Mouse (Mus musculus) mature B cell (primary cell): Measurements from ENCODE around the gene Shf.
"Not testable (repeated sequence)": the region's sequence is repeated elsewhere in the genome, so short reads cannot be mapped to it uniquely, and the experiment has no call there.

Source experiments
- in situ Hi-C: fragments of 300-500 bp; cut with MboI; formaldehyde crosslinking; loops from 2 replicates; pipeline ENCODE4 v1.14.3; 2019

Shf gene

DNA sequence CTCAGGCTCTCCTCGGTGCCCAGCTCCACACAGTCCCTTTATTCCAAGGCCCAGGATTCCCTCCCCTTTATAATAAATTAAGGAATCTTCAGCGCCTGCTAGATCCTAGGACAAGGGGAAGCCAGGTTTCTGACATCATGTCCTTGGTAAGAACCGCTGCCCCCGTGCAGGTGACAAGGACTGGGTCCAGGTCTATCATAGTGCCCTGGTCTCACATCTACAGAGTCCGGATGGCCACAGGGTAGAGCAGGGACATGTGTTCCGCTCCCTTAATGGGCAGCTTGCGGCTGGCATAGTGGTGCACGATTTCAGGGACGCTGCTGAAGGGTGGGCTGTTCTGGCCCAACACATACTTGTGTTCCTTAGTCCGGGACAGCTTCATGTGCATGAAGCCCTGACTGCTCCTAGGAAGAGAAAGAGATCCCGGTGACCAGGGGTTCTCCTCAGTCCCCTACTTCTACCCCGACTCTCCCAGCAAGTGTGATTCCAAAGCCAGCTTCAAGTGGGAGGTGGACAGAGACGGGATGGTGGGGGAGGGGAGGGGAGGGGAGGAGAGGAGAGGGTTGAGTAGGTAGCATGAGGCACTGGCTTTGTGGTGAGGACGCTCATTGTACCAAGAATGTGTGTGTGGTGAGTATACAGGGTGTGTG lies 19.7 kb downstream of the Shf start:
- in situ Hi-C loops = no loop called here

DNA sequence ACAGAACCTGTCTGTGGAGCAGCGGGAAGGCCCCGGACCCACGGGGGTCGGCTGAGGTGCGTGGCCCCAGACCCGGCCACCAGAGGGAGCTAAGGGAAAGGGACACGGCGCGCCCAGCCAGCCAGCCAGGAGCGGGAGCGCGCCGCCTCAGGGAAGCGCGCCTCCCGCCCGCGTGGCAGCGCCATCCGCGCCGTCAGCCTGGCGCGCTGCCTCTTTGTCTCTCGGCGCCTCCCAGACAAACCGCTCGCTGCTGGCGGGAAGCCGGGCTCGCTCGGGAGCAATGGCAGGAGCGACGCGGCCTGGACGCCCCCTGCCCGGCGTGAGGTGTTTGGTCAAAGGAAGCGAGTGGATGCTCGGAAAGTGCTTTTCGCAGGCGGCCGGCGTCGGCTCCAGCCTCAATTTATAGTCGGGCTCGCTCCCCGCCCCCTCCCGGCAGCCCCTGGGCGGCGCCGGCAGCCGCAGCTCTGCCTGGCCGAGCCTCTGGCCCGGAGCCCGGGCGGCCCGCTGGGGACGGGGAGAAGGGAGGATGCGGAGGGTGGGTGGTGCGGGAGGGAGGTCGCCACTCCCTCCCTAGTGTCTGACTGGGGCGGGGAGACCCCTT lies 20.3 kb downstream of the Shf start:
- in situ Hi-C loops = no loop called here

DNA sequence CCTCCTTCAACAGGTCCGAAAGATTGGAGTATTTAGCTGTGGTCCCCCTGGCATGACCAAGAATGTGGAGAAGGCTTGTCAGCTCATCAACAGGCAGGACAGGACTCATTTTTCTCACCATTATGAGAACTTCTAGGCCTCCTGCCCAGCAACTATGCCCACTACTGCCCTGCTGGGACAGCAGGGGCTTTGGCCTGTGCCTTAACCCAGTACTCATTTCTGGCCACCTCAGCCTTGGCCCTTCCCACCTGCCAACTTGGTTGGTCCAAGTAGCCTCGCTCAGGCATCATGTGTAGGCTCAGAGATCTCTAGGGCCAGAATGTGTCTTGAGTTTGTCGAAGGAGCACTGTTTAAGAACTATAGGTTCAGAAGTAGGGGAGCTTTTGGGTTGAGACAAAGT lies 21.7 kb downstream of the Shf start:
- in situ Hi-C loops = no loop called here

GRCm38 (mm10) chr2:122346164-122346563 lies 22.8 kb downstream of the Shf start:
- in situ Hi-C loops = not testable (repeated sequence)

- in situ Hi-C loops = no loop called here
Measured at GRCm38 (mm10) chr2:122345106-122345893, 23.7 kb downstream of the Shf start.

GRCm38 (mm10) chr2:122337291-122337690 lies 31.7 kb downstream of the Shf start:
- in situ Hi-C loops = no loop called here

- in situ Hi-C loops = no loop called here
Measured at GRCm38 (mm10) chr2:122334170-122334569, 34.8 kb downstream of the Shf start.

GRCm38 (mm10) chr2:122332222-122332621 lies 36.7 kb downstream of the Shf start:
- in situ Hi-C loops = no loop called here

DNA sequence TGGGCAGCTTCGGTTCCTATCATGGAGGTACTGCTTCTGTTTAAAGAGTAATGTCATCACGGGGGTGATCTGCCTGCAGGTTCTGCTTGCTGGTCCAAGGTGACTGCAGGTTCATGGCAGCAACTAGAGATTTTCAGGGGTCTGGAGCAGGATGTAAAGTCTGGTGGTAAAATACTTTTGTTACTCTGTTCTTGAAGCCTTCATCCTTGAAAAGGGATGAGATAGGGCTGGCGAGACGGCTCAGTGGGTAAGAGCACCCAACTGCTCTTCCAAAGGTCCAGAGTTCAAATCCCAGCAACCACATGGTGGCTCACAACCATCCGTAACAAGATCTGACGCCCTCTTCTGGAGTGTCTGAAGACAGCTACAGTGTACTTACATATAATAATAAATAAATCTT lies 38.6 kb downstream of the Shf start:
- in situ Hi-C loops = not testable (repeated sequence)

DNA sequence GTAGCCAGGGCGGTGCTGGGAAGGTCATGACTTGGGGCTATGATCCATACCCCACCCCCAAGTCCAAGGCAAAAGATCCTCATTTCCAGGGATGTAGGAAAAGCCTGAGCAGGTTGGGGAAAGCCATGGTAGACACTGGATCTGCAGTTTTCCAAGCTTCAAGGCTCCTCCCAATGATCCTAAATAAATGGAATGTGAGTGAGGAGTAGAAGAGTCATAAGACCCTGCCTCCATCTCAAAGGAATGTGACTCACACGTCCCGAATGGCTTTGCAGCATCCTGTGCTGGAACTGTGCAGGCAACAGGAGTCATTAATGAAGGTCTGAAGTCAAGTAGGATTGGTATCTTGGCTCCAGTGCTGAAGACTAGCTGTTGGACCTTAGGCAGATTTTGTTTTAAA lies 41.0 kb downstream of the Shf start:
- in situ Hi-C loops = no loop called here

GRCm38 (mm10) chr2:122325361-122325760 lies 43.6 kb downstream of the Shf start:
- in situ Hi-C loops = no loop called here

DNA sequence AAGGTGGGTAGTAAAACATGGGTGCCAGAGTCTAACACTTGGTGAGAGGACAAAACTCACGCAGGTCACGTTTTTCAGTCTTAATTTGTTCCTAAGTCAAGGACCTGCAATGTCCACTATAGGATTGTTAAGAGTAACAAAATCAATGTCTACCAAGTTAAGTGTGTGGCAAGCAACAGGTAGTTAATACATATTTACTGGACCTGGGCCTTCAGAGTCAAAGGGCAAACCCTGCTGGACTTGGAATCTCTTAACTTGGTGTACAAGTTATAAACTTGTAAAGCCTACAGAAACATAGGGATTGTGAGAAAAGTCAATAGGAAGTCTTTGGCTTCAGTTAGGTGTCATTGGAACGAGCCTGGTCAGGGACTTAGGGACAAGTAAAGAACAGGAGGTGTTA lies 44.4 kb downstream of the Shf start:
- in situ Hi-C loops = no loop called here

GRCm38 (mm10) chr2:122323960-122324359 lies 45.0 kb downstream of the Shf start:
- in situ Hi-C loops = no loop called here

DNA sequence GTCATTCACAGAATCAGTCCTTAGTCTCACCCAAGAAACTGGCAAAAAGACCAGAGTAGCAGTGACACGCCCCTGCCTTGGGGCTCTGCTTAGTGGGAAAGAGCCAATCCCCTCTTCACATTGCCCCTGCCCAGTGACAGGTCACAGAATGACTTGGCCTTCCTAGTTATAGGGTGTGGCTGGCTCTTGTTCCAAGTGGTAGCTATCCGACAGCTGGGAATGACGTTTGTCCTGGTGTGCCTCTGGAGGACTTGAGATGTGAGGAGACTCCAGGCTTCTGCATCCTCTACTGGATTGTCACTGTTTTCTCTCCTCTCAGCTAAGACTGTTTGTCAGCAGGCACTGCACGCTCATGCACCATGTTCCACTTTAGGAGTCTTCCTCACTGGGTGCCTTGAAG lies 51.6 kb downstream of the Shf start:
- in situ Hi-C loops = no loop called here

GRCm38 (mm10) chr2:122315372-122315771 lies 53.6 kb downstream of the Shf start, which contains the start of gene Duox1:
Gene Duox1, plus strand, starts transcription at chr2:122315672.
- in situ Hi-C loops = no loop called here

DNA sequence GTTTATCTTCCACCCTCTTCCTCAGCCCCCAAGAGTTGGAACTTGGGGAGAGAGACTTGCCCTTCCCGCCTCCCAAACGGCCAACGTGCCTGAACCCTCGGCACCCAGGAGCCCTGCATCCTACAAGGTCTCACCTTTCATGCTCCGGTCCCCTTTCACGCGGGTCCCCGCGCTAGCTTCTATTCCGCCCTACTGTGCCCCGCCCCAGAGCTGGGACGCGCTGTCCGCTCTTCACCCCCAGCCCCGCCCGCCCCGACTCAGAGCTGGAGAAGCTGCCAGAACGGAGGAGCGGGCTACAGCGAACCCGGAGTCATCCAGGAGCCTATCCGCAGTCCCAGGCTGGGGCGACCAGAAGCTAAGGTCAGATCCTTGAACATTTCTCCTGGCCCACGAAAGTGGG lies 55.4 kb downstream of the Shf start, which contains the start of gene Duoxa1:
Gene Duoxa1 (minus strand): TSS at position 195 of the 400 bp plus-strand sequence.
- in situ Hi-C loops = no loop called here

- in situ Hi-C loops = no loop called here
Measured at GRCm38 (mm10) chr2:122312722-122313417, 56.1 kb downstream of the Shf start.

- in situ Hi-C loops = no loop called here
Measured at GRCm38 (mm10) chr2:122311561-122311960, 57.4 kb downstream of the Shf start.

DNA sequence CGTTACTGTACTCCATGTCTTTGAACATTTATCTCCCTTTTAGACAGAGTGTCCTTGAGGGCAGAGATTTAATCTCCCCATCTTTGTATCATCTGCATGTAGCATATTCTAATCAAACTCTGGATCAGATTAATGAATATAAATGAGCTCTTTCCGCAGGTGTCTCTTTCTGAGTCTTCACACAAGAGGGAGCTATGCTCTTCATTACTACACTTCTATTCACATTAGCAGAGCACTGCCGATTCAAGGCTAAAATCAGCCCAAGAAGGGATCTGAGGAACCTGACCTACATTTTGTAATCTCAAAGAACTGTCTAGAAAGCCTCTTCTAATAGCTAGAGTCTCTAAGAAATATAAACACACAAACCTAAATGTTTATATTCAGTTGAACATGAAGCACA lies 59.3 kb downstream of the Shf start:
- in situ Hi-C loops = no loop called here

GRCm38 (mm10) chr2:122306184-122306583 lies 62.8 kb downstream of the Shf start:
- in situ Hi-C loops = no loop called here

DNA sequence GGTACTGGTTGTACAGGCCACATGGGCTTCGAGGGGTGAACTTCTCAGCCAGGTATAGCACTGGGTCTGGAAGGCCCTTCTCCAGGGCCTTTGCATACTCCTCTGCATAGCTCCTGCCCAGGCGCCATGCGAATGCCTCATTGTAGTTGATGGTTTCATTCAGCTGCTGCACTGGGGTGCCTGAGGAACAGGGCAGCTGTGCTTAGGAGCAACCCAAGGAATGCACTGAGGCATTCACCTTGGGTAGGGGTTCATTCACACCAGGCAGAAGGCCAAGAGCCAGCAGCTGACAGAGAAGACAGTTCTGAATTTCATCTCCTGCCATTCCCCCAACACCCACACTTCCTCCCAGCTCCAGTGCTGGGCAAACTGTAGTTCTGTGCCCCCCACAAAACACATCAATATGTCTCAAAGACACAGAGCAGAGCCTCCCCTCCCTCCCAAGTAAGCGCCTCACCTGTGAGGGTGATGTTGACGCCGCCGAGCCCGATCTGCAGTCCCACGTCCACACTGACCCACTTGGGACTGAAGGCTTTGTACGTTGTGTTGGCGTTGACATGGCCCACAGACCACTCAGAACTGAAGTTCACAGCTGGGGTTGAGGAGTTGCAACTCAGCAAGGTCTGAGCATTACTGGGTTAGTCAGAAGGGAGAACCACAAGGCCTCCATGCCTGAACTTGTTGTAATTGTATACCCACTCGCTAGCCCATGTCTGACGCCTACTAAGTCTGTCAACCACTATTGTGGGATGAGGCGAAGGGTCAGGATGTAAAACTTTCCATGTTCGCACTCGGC lies 63.7 kb downstream of the Shf start:
- in situ Hi-C loops = no loop called here

DNA sequence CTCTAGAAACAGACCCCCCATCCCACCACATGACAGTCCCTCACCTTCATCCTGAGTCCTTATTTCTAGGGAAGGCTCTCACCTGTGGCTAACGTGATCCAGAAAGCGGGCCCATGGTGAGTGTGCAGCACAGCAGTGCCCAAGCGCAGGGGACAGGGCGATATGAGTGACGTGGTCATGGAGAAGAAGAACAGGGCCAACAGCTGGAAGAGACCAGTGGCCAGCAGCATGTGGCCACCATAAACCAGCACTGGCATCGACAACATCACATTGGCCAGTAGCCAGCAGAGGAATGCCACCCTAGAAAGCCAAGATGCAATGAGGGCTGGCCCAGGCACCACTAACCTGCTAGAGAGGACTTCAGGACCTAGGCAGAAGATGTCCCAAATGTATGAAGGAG lies 64.4 kb downstream of the Shf start:
- in situ Hi-C loops = no loop called here
